Mouse (Mus musculus) kidney, adult 8-10 months (tissue): ENCODE results near the gene Zfp276.
"Not testable (repeated sequence)": the region's sequence is repeated elsewhere in the genome, so short reads cannot be mapped to it uniquely, and the experiment has no call there.

ENCODE experiments used
- DNase-seq, 2 experiments: peaks; one replicate each; pipeline ENCODE4 v3.0.0; 2022

Gene Zfp276

DNA sequence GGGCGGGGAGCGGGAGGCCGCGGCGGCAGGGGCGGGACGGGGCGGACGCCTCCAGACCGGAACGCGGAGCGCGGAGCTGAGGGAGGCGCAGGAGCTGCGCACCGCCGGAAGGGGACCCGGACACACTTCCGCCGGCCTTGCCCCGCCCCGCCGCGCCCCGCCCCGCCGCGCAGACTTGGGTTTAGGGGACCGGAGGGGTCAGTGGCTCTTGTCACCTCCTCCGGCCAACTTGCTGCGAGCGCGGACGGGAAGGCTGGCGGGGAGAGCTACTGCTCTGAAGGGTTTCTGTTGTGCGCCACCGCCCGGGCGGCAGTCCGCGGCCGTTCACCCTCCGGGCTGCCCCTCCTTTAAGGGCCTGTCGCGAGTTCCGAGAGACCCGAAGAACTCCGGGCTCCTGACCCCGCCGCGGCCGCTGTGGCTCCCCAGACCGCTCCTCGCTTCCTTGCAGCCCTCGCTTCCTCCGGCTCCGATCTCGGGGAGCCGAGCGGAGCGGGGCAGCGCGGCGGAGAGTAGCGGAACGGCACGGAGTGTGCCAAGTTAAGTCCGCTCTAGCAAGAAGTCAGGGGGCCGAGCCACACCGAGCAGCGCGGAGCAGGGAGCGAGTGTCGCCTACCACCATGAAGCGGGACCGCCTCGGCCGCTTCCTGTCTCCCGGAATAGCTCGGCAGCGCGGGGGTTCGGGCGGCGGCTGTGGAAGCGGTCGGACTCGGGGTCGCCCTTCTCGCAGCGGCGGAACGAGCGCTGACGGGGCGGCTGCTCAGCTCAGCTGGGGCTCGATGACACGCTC is at the start of gene Zfp276, which contains the start of gene Vps9d1:
Zfp276 (plus strand) TSS at position 97 of the 787 bp plus-strand sequence.
Vps9d1 (minus strand) TSS at position 250 of the 787 bp plus-strand sequence.
- DNase-seq: peak; percentile 73 to 82

DNA sequence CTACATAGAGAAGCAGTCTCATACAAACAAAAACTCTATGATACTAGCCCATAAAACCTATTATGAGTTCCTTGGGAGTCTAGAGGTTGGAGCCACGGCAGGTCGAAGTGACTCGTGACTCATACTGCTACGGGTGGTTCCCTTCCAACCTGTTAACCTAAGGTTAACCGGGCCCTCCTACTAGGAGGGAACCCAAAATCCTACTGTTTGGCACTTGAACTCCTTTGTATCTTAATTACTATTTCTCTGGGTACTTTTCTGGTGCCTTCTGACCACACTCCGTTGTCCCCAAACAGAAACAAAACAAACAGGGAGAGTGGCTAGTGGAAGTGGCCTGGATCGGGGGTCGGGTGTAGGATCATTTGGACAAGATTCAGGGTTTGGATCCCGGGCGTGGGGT is 42.1 kb upstream of the Zfp276 start:
- no peak for DNase-seq

DNA sequence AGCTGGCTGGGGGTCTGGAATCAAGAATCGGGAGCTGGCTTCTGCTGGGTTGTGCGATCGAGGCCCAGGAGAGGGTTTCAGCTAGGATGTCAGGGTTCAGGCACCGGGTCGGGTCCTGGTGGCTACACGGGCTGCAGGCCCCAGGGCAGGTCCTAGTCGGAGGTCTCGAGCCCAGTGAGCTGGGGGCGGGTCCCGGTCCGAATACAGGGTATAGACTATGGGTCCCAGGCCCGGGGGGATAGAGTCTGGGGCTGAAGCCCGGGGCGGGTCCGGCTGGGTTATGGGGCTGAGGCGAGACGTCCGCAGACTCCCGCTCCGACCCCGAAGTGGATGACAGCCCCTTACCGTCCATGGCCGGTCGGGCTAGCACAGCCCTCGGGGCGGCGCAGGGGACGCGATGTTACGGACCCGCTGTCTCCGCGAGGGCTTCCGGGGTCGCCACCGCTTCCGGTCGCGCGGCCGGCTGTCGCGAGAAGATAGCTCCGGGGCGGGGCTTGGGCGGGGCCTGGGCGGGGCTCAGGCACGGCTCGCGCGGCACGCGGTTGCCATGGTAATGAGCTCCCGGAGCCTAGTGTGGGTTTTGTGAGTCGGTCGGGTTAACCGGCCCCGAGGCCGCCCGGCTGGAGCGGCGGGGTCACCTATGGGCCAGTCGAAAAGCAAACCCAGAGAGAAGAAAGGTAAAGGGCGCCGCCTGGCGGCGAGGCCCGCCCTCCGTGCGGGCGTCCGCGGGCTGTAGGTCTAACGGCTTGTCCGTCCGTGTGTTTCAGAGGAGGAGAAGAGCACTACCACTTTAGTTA is 41.5 kb upstream of the Zfp276 start, which contains the start of the genes Chmp1a and Spata33:
Chmp1a (minus strand) TSS at position 443 of the 797 bp plus-strand sequence.
Spata33 (plus strand) TSS at position 512 of the 797 bp plus-strand sequence.
- DNase-seq: peak; percentile 94 to 96

DNA sequence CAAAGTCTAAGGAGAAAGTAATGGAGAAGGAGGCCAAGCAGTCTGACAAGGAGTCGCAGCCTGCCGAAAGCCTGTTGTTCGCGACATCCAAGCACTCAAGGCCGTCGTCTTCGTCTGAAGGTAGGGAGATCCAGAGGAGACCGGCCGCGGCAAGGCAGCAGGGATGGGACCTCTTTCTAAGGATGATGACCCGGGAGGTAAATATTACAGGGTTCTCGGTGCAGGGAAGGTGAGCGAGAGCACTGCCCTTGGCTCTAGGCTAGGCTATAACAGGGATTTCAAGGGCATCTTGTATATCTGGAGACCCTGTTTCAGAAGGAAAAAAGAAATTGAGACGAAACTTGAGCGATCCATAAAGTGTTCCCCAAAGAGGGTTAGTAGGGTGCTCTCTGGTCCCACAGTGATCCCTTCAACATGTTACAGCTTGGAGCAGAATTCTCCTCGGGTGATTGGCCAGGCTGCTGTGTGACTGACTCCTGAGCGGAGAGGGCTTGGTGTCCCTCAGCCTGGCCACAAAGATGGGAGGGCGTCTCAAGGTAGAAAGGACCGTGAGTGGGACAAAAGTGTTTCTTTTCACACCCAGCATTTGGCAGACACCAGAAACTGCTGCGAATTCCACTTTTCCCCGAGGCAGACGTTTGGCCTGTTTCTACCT is 40.8 kb upstream of the Zfp276 start:
- no peak for DNase-seq

DNA sequence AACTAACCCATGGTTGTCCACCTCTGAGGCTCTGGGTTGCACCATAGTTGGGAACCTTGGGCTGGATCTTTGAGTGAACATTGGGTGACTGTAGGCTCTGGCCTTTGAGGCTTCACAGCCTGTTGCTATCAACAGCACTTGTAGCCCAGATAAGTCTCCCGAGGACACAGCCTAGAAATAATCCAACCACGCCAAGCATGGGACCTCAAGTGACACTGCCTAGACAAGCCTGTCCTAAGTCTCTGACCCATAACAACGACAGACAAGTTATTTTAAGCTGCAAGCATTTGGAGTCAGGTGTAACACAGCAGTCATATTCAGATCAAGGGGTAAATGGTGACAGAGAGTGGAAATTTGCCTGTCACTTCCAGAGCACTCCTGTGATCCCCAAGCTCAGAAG is 38.6 kb upstream of the Zfp276 start:
- DNase-seq: no peak

DNA sequence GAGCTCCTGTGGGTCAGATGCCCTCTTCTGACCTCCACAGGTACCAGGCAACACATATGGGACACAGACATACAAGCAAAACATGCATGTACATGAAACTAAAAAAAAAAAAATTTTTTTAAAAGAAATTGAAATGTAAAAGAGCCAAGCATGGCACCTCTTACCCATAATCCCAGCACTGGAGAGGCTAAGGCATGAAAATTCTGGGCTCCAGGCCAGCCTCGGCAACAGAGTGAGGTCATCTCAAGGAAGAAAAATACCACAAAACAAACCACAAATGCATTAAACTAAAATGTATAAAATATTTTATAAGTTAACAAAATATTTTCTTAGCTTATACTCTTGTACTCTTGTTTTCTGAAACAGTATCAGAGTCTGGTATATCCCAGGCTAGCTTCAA is 33.1 kb upstream of the Zfp276 start:
- DNase-seq: no peak

DNA sequence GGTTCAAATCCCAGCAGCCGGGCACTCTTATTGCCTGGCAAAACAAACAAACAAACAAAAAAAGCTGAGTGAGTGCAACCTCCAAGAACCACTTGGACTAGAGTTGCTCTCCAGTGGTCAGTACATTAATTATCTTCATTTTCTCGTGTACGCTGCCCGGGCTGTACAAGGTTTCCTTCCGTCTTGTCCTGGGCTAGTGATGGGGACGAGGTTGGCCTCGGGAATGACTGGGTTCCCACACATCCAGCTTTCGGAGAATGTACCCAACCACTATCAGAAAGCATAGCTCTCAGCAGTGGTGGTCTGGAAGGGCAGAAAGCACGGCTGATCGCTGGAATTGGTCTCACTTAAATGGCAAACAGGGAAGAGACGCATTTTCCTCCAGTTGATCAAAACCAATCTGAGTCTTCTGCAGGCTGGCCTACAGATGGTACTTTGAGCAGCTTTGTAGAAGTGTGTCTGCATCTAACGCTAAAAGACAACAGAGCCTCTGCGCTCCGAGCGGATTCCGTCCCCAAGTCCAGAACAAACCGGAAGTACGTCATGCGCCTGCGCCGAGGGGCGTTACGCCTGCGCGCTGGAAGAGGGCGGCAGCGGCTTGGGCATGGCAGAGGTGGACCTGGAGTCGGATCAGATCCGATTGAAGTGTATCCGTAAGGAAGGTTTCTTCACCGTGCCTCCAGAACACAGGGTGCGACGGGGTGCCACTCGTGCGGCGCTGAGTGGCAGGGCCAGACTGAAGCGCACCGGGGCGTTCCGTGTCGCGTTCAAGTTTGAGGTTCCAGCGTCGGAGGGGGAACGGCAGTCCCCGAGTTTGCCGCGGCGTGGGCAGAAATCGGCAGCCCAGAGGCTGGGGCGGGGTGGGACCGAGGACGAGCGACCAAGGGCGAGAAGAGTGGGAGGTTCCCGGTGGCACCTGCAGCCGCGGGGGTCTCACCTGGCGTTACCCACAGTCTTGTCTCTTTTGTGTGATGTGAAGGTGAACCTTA is 29.4 kb upstream of the Zfp276 start, which contains the start of gene Cdk10:
Cdk10 (plus strand) TSS at position 565 of the 989 bp plus-strand sequence.
- DNase-seq: peak; percentile 90 to 94

DNA sequence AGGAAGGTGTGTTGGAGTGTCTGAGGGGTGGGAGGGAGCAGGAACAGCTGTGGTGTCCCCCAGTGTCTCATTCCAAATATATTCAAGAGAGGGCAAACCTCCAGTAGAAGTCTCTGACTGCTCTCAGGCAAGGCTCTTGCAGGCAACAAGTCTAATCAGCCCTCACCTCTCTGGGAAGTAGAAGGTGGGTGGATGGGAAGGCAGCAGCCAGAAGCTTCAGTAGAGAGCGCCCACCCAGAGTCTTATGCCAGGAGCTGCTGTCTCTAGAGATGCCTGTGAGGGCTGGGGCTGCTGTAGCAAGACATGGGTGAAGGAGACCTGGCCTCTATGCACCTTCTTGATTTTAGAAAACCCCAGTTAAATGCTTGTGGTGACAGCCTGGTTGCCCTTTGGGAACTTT is 25.6 kb upstream of the Zfp276 start:
- DNase-seq: no peak

DNA sequence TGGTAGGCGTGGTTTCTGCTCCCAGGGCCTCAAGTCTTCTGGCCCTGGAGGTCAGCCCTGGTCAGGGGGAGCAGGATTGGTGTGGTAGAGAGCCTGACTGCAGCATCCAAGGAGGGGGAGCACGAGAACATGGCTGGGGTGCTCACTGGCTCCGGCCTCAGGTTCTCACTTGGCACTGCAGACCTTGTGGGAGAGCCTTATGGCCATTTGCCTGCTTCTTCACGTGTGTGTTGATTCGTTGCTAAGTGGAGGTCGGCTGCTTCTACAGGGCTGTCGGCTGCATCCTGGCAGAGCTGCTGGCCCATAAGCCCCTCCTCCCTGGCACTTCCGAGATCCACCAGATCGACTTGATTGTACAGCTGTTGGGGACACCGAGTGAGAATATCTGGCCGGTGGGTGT is 23.7 kb upstream of the Zfp276 start:
- not testable (repeated sequence) for DNase-seq

DNA sequence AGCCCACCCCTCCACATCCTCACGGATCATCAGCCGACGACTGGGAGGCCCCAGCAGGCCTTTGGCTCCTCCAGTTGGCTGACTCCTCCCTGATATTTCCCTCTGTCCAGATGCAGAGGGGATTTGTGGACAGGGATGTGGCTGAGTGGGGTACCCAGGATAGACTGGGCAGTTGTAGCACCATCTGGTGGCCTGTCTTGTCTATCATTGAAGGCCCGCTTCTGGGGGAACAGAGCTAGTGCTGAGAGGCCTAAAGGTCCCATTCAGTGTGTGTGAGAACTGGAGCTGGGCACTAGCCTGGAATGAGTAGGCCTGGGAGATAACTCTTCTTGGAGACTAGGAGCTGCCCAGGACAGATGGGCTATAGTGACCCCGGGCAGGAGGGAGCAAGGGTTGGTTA is 22.3 kb upstream of the Zfp276 start:
- no peak for DNase-seq

DNA sequence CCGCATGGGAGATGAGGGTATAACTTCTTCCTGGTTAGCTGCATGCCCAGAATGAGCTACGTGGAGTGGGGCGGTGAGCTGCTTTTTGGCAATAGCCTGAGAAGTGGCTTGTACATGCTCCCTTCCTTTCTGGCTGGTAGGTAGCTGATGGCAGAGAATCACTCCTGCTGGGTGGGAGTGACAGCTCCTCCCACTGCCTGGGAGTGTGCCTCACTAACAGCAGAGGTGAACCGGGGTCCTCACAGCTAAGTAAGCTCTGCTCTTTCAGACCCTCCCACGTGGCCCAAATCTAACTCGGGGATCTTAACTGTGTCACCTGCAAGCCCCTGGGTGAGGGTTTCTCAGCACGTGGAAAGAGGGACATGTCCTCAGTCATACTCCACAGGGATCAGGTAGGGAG is 21.4 kb upstream of the Zfp276 start:
- no peak for DNase-seq

DNA sequence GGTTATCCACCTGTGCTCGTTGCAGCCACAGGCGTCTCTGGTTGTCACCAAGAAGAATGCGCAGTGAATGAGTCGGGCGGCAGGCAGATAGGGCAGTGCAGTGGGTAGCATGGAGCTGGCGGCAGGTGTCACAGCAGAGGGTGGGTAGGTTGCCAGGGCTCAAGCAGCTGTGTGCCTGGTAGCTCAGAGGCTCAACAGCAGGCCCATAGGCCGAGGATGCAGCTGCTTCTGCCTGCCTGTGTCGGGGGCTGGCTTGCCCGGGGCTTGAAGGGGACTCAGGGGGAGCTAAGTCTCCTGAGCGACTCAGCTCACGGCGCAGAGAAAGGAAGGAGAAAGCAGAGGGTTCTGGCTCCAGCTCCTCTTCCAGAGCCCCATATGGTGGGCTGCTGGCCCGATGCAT is 20.7 kb upstream of the Zfp276 start:
- no peak for DNase-seq

DNA sequence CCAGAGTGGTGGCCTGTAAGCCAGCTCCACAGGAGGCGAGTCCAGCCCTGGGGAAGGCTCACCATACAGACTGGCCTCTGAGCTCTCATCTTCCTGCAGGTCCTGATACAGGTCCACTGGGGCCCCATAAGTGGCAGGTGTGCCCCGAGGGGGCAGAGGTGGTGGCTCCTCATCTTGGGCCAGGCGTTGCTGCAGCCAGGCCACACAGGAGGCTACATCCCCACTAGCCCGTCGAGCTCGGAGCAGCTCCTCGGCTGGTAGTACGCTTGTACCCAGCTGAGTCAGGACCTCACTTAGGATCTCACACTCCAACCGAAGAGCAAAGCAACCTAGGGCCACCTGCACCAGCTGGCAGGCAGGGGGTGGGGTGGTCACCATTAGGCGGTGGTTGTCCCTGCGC is 20.2 kb upstream of the Zfp276 start:
- DNase-seq: no peak

DNA sequence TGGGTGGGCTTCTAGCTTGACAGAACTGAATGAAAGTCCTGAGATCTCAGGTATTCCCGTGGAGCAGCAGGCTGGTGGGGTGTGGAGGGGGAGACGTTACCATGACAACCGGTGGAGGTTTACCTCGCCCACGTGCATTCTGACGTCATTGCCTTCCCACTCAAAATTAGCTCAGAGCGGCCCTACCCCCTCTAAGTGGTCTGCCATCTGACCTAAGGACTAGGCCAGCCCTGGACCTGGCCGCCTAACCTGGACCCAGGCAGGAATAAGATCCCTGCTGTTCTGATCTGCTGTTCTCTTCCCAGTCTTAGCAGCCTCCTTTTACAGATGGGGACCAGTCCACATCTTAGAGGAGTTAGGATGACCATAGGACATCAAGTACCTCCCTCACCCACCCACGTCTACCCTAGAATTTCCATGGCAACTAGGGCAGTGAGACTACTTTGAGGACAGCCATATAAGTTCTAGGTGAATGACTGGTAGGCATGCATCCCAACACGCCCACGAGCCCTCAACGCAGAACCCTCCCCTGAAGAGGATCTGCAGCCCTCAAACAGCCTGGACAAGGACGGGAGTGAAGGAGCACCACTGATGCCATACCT is 19.0 kb upstream of the Zfp276 start:
- DNase-seq: no peak

DNA sequence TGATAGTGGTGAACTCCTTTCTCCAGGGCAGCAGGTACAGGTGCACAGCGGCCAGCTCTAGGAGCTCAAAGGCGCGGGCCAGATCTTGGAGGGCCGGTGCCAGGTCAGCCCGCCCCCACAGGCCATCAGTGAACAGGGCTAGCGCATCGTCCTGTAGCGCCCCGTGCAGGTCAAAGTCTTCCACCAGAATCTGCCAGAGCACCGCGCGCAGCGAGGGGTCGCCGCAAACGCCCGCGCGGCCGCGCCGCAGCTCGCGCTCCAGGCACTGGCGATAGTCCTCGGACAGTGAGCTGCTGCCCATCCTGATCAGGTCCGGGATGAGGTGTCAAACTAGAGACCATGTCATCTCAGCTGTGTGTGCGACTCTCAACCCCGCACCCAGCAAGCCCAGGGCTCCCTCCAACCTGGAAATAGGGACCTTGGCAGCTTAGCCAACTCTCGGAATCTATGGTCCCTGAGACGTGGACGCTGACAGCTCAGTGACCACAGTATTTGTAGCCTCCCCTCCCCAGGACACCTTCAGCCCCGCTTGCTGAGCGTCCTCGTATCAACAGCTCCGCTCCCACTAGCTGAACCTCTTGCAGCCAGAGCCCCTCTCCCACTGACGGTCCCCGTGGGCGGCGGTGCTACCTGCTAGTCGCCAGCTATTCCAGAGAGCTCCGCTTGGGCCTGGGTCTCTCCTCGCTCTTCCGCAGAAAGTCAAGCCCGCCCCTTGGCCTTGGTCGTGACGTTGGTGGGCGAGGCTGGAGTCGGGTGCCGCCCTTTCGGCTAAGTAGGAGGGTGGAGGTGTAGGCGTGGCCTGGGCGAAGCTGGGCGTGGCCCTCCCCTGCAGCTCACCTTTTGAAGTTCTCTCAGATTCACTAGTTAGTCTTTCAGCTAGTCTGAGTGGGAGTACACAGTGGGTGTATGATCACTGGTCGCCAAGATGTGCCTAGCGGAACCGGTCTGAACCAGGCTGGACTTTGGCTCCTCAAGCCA is 18.2 kb upstream of the Zfp276 start, which contains the start of gene Spata2l:
Spata2l (minus strand) TSS at position 714 of the 978 bp plus-strand sequence.
- DNase-seq: peak; percentile 95

DNA sequence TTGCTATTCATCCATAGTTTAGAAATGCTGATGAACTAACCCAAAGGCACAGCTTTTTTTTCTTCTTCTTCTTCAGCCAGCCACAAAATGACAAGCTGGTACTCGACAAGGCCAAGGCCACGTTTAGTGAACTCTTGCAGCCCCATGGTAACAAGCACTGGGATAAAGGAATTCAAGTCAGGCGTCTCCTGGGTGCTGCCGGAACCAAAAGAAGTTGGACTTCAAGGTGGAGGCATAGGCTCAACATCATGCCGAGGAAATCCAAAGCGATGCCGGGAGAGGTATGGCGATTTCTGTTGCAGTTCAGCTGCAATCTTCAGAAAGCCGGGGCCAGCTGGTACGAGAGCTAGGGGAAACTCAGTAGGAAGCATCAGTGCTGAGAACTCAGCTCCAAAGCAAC is 14.6 kb upstream of the Zfp276 start:
- DNase-seq: no peak

DNA sequence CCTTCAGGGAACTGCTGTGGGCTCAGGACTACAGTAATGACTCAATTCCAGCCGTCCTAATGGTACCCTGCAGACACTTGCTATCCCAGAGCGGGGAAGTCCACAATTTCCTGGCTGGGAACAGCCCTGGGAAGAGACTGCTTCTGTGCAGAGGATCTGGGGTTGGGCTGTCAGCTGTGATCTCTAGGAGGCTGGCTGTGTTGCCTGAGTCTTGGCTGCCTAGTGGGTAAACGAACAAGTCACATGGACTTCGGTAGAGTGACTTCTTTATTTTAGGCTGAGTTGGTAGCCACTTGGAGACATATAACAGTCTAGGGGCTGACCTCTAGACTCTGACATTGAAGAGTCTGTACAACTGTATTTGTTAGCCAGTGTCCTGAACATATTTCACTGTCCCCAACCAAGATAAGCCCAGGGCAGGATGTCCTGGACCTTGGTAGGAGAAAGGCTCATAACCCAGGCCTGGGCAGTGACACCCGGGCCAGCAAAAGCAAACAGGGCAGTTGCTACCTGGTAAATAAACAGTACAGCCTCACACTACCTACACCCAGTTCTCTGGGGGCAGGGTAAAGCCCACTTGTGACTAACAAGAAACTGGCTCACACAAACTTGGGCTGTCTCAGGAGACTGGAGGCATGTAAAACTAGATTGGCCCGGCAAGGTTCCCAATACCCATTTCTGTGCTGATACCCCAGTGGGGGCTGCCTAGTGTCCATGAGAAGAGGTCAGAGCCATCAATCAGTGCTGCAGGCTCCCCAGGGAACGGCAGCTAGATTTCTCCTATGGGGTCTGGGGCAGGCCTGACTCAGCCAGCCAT is 11.7 kb upstream of the Zfp276 start:
- DNase-seq: no peak

DNA sequence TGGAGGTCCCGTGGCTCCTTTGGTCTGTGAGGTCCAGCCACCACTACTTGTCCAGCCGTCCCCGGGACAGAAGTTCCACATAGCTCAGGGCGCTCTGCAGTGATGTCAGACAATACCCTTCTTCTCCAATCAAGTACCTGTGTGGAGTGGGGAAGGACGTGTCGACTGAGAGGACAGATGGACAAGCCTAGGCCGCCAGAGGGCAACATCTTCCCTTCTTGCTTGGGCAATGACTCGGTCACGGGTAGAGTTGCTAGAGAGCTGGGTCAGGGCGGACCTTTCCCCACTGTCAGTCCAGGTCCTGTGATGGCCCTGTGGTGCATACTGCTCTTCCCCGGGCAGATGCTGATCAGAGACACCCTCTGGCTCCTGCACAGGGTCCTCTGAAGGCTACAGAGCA is 10.9 kb upstream of the Zfp276 start:
- no peak for DNase-seq

DNA sequence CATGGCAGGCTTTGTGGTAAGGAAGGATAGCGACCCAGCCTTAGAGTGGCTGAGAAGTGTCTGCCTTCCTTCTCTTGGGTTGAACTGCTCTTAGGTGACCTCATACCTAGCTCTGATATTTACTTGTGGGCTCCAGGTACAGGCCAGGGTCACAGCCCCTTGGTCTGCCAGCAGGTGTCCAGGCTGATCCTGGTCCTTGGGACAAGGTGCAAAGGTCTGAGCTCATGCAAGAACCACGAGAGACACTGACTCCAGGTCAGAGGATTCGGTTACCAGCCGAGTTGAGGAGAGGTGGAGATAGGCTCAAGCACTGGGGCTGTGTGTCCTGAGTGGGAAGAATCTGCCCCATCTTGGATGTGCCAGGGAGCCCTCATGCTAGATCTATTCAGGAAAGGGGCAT is 9.6 kb upstream of the Zfp276 start:
- peak; percentile 63 to 68 for DNase-seq
